32 mouse cellular contexts compared by ENCODE assay signal in genomic region chr1:191192751-191193150, GRCm38 (mm10). TPM values are rescaled to one million over a fixed set of nuclear protein-coding genes. Genes with fewer than 3 reads are reported as not detected.
"Had no signal": no experiment of that assay in that cellular context is flagged by ENCODE, and none has a peak within 500 bp of the region (broad histone marks: within the 10 kb centered on the region; RNA-seq: fewer than 3 reads in every experiment).

No protein-coding gene starts in this region.

- H3K9ac ChIP-seq: heart, embryonic 12.5 days; hindbrain, embryonic 12.5 days; hindbrain, embryonic 14.5 days; intestine, embryonic 15.5 days; limb, embryonic 12.5 days; liver, embryonic 13.5 days had no signal

- H3K36me3 ChIP-seq: heart, embryonic 10.5 days; heart, embryonic 12.5 days; hindbrain, embryonic 10.5 days; hindbrain, embryonic 12.5 days; intestine, embryonic 15.5 days; limb, embryonic 10.5 days; limb, embryonic 12.5 days; liver, embryonic 13.5 days had no signal

- H3K27ac ChIP-seq: gastrocnemius, adult 2 months; heart, adult 2 months; heart, embryonic 10.5 days; hindbrain, embryonic 10.5 days; hindbrain, embryonic 12.5 days; hindbrain, embryonic 14.5 days; intestine, embryonic 15.5 days; layer of hippocampus, adult 2 months; left cerebral cortex, adult 2 months; limb, embryonic 10.5 days; limb, embryonic 12.5 days; liver, embryonic 13.5 days had no signal

- H3K4me1 ChIP-seq: heart, embryonic 12.5 days; hindbrain, embryonic 10.5 days; hindbrain, embryonic 12.5 days; intestine, embryonic 15.5 days; limb, embryonic 10.5 days; limb, embryonic 12.5 days had no signal

- H3K9me3 ChIP-seq: heart, embryonic 10.5 days; heart, embryonic 12.5 days; hindbrain, embryonic 10.5 days; hindbrain, embryonic 12.5 days; intestine, embryonic 15.5 days; limb, embryonic 10.5 days; limb, embryonic 12.5 days; liver, embryonic 13.5 days had no signal

- ATAC-seq: hindbrain, embryonic 16.5 days had no signal

- DNase-seq: gastrocnemius, adult 2 months; gastrocnemius, postnatal 10 days; gastrocnemius, postnatal 25 days; heart, adult 2 months; heart, postnatal 10 days; heart, postnatal 4 days; kidney, adult 18-20 months; kidney, adult 8-10 months; kidney, postnatal 10 days; kidney, postnatal 25 days; kidney, postnatal 4 days; liver; liver, embryonic 13.5 days had no signal

- H3K27me3 ChIP-seq: intestine, embryonic 15.5 days had no signal

- H3K4me3 ChIP-seq: gastrocnemius, adult 2 months; heart, adult 2 months; heart, embryonic 10.5 days; heart, embryonic 12.5 days; hindbrain, embryonic 10.5 days; hindbrain, embryonic 12.5 days; intestine, embryonic 15.5 days; layer of hippocampus, adult 2 months; left cerebral cortex, adult 2 months; limb, embryonic 10.5 days; limb, embryonic 12.5 days; liver, embryonic 13.5 days had no signal

- H3K4me2 ChIP-seq: heart, embryonic 12.5 days; hindbrain, embryonic 12.5 days; hindbrain, embryonic 14.5 days; intestine, embryonic 15.5 days; limb, embryonic 12.5 days; liver, embryonic 11.5 days; liver, embryonic 13.5 days had no signal

RNA-seq across cellular contexts. Expression of gene Atf3, which starts 25.1 kb away (rescaled TPM):
- polyA plus RNA-seq: inflammation-experienced regulatory T-cells, adult 6 months had no signal

RNA-seq across cellular contexts. Expression of gene Fam71a, which starts 28.1 kb away (rescaled TPM):
- polyA plus RNA-seq: frontal cortex, adult 2 months; heart, adult 2 months; heart, embryonic 10.5 days; heart, embryonic 12.5 days; heart, embryonic 14.5 days; heart, embryonic 16.5 days; hindbrain, embryonic 10.5 days; hindbrain, embryonic 12.5 days; hindbrain, embryonic 14.5 days; hindbrain, embryonic 16.5 days; inflammation-experienced regulatory T-cells, adult 6 months; intestine, embryonic 15.5 days; kidney, embryonic 14.5 days; kidney, embryonic 16.5 days; limb, embryonic 10.5 days; limb, embryonic 12.5 days; limb, embryonic 14.5 days; liver, embryonic 11.5 days; liver, embryonic 13.5 days had no signal
